10 mouse cellular contexts compared by ENCODE assay signal in the genomic region with DNA sequence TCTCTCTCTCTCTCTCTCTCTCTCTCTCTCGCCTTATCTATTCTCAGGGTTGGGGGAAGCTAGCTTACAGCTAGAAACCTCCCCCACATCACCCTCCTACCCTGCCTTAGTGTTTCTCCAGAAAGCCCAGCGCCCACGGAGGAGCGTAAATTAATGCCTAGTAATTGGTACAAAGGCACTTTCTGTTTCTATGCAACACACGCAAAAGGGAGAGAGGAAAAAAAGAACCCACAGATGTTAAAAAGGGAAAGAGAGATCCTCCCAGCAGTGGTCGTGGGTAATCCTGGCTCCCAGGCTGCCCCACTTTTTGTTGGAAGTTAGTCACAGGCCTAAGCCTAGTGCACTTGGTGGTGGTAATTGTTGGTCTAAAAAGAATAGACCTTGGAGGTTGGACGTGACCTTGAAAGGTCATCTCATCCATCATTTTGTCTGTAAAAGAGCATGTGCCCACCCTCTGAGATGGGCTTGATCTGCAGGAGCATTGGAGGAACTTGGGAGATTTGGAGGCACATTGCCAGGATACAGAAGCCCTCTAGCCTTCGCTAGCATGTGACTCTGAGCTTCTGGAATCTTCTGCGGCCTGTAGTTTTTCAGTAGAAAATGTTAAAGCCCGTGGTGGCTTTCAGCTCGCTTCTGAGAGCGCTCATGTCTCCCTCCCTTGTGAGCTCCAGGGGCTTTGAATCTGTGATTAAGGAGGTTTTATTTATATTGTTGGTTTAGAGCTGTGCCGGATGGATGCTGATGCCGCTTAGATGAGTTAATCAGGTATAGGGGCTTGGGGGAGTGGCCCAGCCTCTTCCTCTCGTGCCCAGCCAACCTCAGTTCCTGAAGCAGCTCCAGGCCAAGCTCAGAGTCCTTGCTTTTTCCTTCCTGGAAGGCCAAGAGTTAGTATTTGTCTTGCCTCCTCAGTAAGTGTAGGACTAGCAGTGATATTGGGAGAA. TPM values are rescaled to one million over a fixed set of nuclear protein-coding genes. Genes with fewer than 3 reads are reported as not detected.
A peak's percentile ranks its signal among the peaks of the same experiment; 100 is the strongest.
DNase-seq lines count a peak whose midpoint lies in the region; ATAC-seq and TF ChIP-seq lines count a peak whose summit lies in the region.
"Had no signal": no experiment of that assay in that cellular context is flagged by ENCODE, and none has a peak within 500 bp of the region (broad histone marks: within the 10 kb centered on the region; RNA-seq: fewer than 3 reads in every experiment).

No protein-coding gene starts in this region.

- peaks cover 11% of the 10 kb centered on the region for H3K27me3 ChIP-seq in hindbrain, embryonic 11.5 days (ENCODE audit: control insufficient read depth, insufficient read depth, low read length)
- peaks cover 22% of the 10 kb centered on the region for H3K27me3 ChIP-seq in hindbrain, embryonic 13.5 days
- H3K27me3 ChIP-seq in G1E (ENCODE audit: insufficient read depth, low read length) = no peaks in the 10 kb centered on the region

- H3K36me3 ChIP-seq in hindbrain, embryonic 11.5 days (ENCODE audit: control insufficient read depth, insufficient read depth, low read length) = no peaks in the 10 kb centered on the region
- H3K36me3 ChIP-seq in hindbrain, embryonic 13.5 days = no peaks in the 10 kb centered on the region
- H3K36me3 ChIP-seq in G1E (replicated peaks) = peaks cover 64% of the 10 kb centered on the region
- H3K36me3 ChIP-seq: embryonic facial prominence, embryonic 12.5 days had no signal

- no peak for ATAC-seq in hindbrain, embryonic 11.5 days (ENCODE audit: low FRiP score)
- ATAC-seq in hindbrain, embryonic 13.5 days (ENCODE audit: low FRiP score) = no peak
- ATAC-seq in G1E (ENCODE audit: extremely low read depth, insufficient number of reproducible peaks, low FRiP score, poor library complexity, severe bottlenecking) = no peak

- H3K9ac ChIP-seq in hindbrain, embryonic 11.5 days (ENCODE audit: low read depth, low read length) = no peak overlapping the region
- H3K9ac ChIP-seq in hindbrain, embryonic 13.5 days = no peak overlapping the region
- H3K9ac ChIP-seq: embryonic facial prominence, embryonic 12.5 days had no signal

- no peak overlapping the region for H3K4me2 ChIP-seq in hindbrain, embryonic 11.5 days (replicated peaks; ENCODE audit: low read depth, low read length)
- no peak overlapping the region for H3K4me2 ChIP-seq in hindbrain, embryonic 13.5 days
- H3K4me2 ChIP-seq: embryonic facial prominence, embryonic 12.5 days had no signal

- no peaks in the 10 kb centered on the region for H3K9me3 ChIP-seq in hindbrain, embryonic 11.5 days (ENCODE audit: control insufficient read depth, low read length)
- no peaks in the 10 kb centered on the region for H3K9me3 ChIP-seq in hindbrain, embryonic 13.5 days
- H3K9me3 ChIP-seq in G1E (replicated peaks) = no peaks in the 10 kb centered on the region
- H3K9me3 ChIP-seq: embryonic facial prominence, embryonic 12.5 days had no signal

- 68% methylated on average over 15 of the region's 15 CpGs for WGBS in hindbrain, embryonic 11.5 days
- WGBS in hindbrain, embryonic 13.5 days = 58% methylated on average over 15 of the region's 15 CpGs

- no peak overlapping the region for H3K27ac ChIP-seq in hindbrain, embryonic 11.5 days (ENCODE audit: low read depth, low read length)
- H3K27ac ChIP-seq in hindbrain, embryonic 13.5 days = no peak overlapping the region
- H3K27ac ChIP-seq: embryonic facial prominence, embryonic 12.5 days; macrophage had no signal

- TF ChIP-seq CTCF in G1E (IDR thresholded peaks at IDR 0.05; ENCODE audit: low read depth, low read length) = no peak

- H3K4me3 ChIP-seq in hindbrain, embryonic 11.5 days (ENCODE audit: low read depth, low read length) = no peak overlapping the region
- no peak overlapping the region for H3K4me3 ChIP-seq in hindbrain, embryonic 13.5 days
- peak overlapping the region; percentile 21; the same call in 1 of the 2 replicates for H3K4me3 ChIP-seq in G1E (ENCODE audit: low read depth, low read length)
- H3K4me3 ChIP-seq: embryonic facial prominence, embryonic 12.5 days had no signal

- peaks cover 5% of the 10 kb centered on the region; the same call in 1 of the 2 replicates for H3K4me1 ChIP-seq in hindbrain, embryonic 11.5 days (replicated peaks; ENCODE audit: control insufficient read depth, insufficient read depth, low read length)
- H3K4me1 ChIP-seq in hindbrain, embryonic 13.5 days (replicated peaks) = peaks cover 12% of the 10 kb centered on the region
- peaks cover 85% of the 10 kb centered on the region for H3K4me1 ChIP-seq in G1E (ENCODE audit: insufficient read depth, low read depth, low read length)

- DNase-seq in adrenal gland, adult (ENCODE audit: inconsistent age in 2 of 2, low spot score in 1 of 2) = peak; percentile 56 to 84
- no peak for DNase-seq in adrenal gland, adult 18-20 months (ENCODE audit: low spot score in 2 of 2)
- peak; percentile 20 for DNase-seq in hindbrain, embryonic 11.5 days (ENCODE audit: low spot score)
- DNase-seq in G1E (ENCODE audit: low spot score) = no peak
- DNase-seq in kidney, postnatal 14 days = peak; percentile 47
- DNase-seq in B cell, adult 2 months = no peak
- no peak for DNase-seq in lung, postnatal 36 days

RNA-seq across cellular contexts. Expression of a gene that starts 6.3 kb away (rescaled TPM):
- total RNA-seq in adrenal gland, adult 18-20 months (2021) = 10 to 100 TPM; 63.4 to 82.4 TPM
- polyA plus RNA-seq in hindbrain, embryonic 11.5 days (2014; fragmentation: Nextera tagmentation; extraction: Ambion mirVana) = 0.80 and 0.95 TPM in 2 replicates
- polyA plus RNA-seq in hindbrain, embryonic 13.5 days (2015; fragmentation: Nextera tagmentation; extraction: Ambion mirVana) = 1.4 and 1.8 TPM in 2 replicates
- total RNA-seq in G1E (2014; fragmentation: Nextera tagmentation) (70.7 and 71.1 TPM in 2 replicates), G1E (2017) (28.7 and 32.4 TPM in 2 replicates)
- 21.1 and 21.2 TPM in 2 replicates for polyA plus RNA-seq in G1E (2012)

Comparison
In these comparisons a context has a peak if more than half of its experiments do, and no peak if none do; other contexts are left out.
1. DNase-seq: peak in adrenal gland, adult (2 of 2), hindbrain, embryonic 11.5 days (single experiment) and kidney, postnatal 14 days (single experiment); none in adrenal gland, adult 18-20 months (0 of 2), G1E (single experiment), B cell, adult 2 months (0 of 2) and lung, postnatal 36 days (single experiment).